Mouse (Mus musculus) G1E-ER4 (cell line): ENCODE results near the gene Cd209f. TPM values are rescaled to one million over a fixed set of nuclear protein-coding genes. Genes with fewer than 3 reads are reported as not detected.
"Not testable (repeated sequence)": the region's sequence is repeated elsewhere in the genome, so short reads cannot be mapped to it uniquely, and the experiment has no call there.

ENCODE experiments used
- GATA1 ChIP-seq: IDR thresholded peaks from one replicate; pipeline ENCODE4 v1.8.0; 2012; ENCODE audit warnings: low read length, inconsistent platforms
- polyA plus RNA-seq: library from polyadenylated mRNA; stranded (reverse); fragments of >175 nt; gene quantifications from 2 replicates; pipeline ENCODE4 v1.2.3, GENCODE M21; 2012

Gene Cd209f
- not detected in 2 replicates for polyA plus RNA-seq

- not testable (repeated sequence) for TF ChIP-seq GATA1
Measured at GRCm38 (mm10) chr8:4105735-4106134, at the start of gene Cd209f. Cd209f (minus strand) TSS chr8:4105835.

GRCm38 (mm10) chr8:4154878-4155277, 49.2 kb upstream of the Cd209f start:
- no peak for TF ChIP-seq GATA1

GRCm38 (mm10) chr8:4147272-4147671, 41.6 kb upstream of the Cd209f start:
- no peak for TF ChIP-seq GATA1

- TF ChIP-seq GATA1 = no peak
Measured at GRCm38 (mm10) chr8:4141721-4142120, 36.1 kb upstream of the Cd209f start.

- no peak for TF ChIP-seq GATA1
Measured at GRCm38 (mm10) chr8:4139660-4140646, 34.3 kb upstream of the Cd209f start.

GRCm38 (mm10) chr8:4133798-4134197, 28.2 kb upstream of the Cd209f start, which contains the start of gene Cd209g:
Cd209g (plus strand) TSS chr8:4134098.
- TF ChIP-seq GATA1 = no peak

Other genes starting within 250 kb of the Cd209f start
- gene Cd209d, start 227.3 kb downstream of the Cd209f start, polyA plus RNA-seq = not detected in 2 replicates
- gene Cd209b, start 179.0 kb downstream of the Cd209f start, polyA plus RNA-seq = not detected in 2 replicates
- gene Cd209c, start 151.1 kb downstream of the Cd209f start, polyA plus RNA-seq = not detected in 2 replicates
- gene Cd209g, start 28.3 kb upstream of the Cd209f start, polyA plus RNA-seq = not detected in 2 replicates
- gene Evi5l, start 60.7 kb upstream of the Cd209f start, polyA plus RNA-seq = 8.2 TPM in 2 replicates
- 0.17 and 0.18 TPM in 2 replicates for gene Prr36, start 111.6 kb upstream of the Cd209f start, polyA plus RNA-seq
- gene Lrrc8e, start 121.0 kb upstream of the Cd209f start, polyA plus RNA-seq = 0.02 and 0.06 TPM in 2 replicates
- gene Map2k7, start 132.9 kb upstream of the Cd209f start, polyA plus RNA-seq = 137 and 182 TPM in 2 replicates
- 0.37 and 0.39 TPM in 2 replicates for gene Gm49320, start 133.0 kb upstream of the Cd209f start, polyA plus RNA-seq
- 16.2 and 20.9 TPM in 2 replicates for gene Tgfbr3l, start 142.4 kb upstream of the Cd209f start, polyA plus RNA-seq
- gene Snapc2, start 147.2 kb upstream of the Cd209f start, polyA plus RNA-seq = 46.1 and 62.3 TPM in 2 replicates
- gene Ctxn1, start 153.4 kb upstream of the Cd209f start, polyA plus RNA-seq = 1.5 and 2.0 TPM in 2 replicates
- 80.8 and 85.8 TPM in 2 replicates for gene Timm44, start 170.1 kb upstream of the Cd209f start, polyA plus RNA-seq
- gene Ccl25, start 219.4 kb upstream of the Cd209f start, polyA plus RNA-seq = 1.3 and 1.6 TPM in 2 replicates
- gene Elavl1, start 219.6 kb upstream of the Cd209f start, polyA plus RNA-seq = 93.4 and 120 TPM in 2 replicates